Mouse (Mus musculus) limb, embryonic 11.5 days (tissue): ENCODE measurements around the gene Ybx2. TPM values are rescaled to one million over a fixed set of nuclear protein-coding genes. Genes with fewer than 3 reads are reported as not detected.
A peak's percentile ranks its signal among the peaks of the same experiment; 100 is the strongest.

Source experiments
- ATAC-seq: fragments of 200-750 bp; cut with Nextera tagmentation; 2 replicates; pipeline ENCODE4 v1.8.0; 2017; ENCODE audit warnings: low read depth; ENCODE audit not compliant: insufficient number of reproducible peaks, low FRiP score, low TSS enrichment
- DNase-seq: peaks from one replicate; pipeline ENCODE4 v3.0.0-alpha.2; 2015; ENCODE audit warnings: low spot score
- H3K27ac ChIP-seq: fragments of 300-500 bp; sonication (generic); replicated peaks from 2 replicates; pipeline ENCODE4 v1.5.1; 2014; ENCODE audit warnings: low read depth, mild to moderate bottlenecking, low read length
- H3K27me3 ChIP-seq: fragments of 300-500 bp; sonication (generic); 2 replicates; pipeline ENCODE4 v1.6.1; 2014; ENCODE audit warnings: mild to moderate bottlenecking, low read length, mixed read lengths; ENCODE audit not compliant: control insufficient read depth, insufficient read depth
- H3K36me3 ChIP-seq: fragments of 300-500 bp; sonication (generic); 2 replicates; pipeline ENCODE4 v1.6.1; 2014; ENCODE audit warnings: mild to moderate bottlenecking, low read length, moderate library complexity, mixed read lengths; ENCODE audit not compliant: control insufficient read depth, insufficient read depth
- H3K4me1 ChIP-seq: fragments of 300-500 bp; sonication (generic); 2 replicates; pipeline ENCODE4 v1.6.1; 2014; ENCODE audit warnings: low read length, mixed read lengths; ENCODE audit not compliant: control insufficient read depth, insufficient read depth
- H3K4me2 ChIP-seq: fragments of 300-500 bp; sonication (generic); 2 replicates; pipeline ENCODE4 v1.6.1; 2014; ENCODE audit warnings: low read depth, mild to moderate bottlenecking, moderate library complexity; ENCODE audit not compliant: severe bottlenecking
- H3K4me3 ChIP-seq: fragments of 300-500 bp; sonication (generic); 2 replicates; pipeline ENCODE4 v1.5.1; 2014; ENCODE audit warnings: low read depth, low read length
- H3K9ac ChIP-seq: fragments of 300-500 bp; sonication (generic); 2 replicates; pipeline ENCODE4 v1.6.1; 2014; ENCODE audit warnings: mild to moderate bottlenecking, low read length
- H3K9me3 ChIP-seq: fragments of 300-500 bp; sonication (generic); 2 replicates; pipeline ENCODE4 v1.6.1; 2016; ENCODE audit warnings: low read length; ENCODE audit not compliant: control insufficient read depth
- WGBS: fragments of 180-500 bp; shearing (Covaris S2); extraction: QIAGEN DNeasy Blood & Tissue Kit; methylation state at CpG from one replicate; pipeline ENCODE4 v1.1.7; 2014; 5-methylcytosine and 5-hydroxymethylcytosine counted together
- polyA plus RNA-seq: library from polyadenylated mRNA; unstranded; fragments of >200 nt; fragmentation: Nextera tagmentation; extraction: Ambion mirVana; gene quantifications from 2 replicates; pipeline ENCODE4 v1.2.1, GENCODE M21; 2014

Gene Ybx2
- polyA plus RNA-seq, 1 experiment from 2014 or later = 11.3 TPM

DNA sequence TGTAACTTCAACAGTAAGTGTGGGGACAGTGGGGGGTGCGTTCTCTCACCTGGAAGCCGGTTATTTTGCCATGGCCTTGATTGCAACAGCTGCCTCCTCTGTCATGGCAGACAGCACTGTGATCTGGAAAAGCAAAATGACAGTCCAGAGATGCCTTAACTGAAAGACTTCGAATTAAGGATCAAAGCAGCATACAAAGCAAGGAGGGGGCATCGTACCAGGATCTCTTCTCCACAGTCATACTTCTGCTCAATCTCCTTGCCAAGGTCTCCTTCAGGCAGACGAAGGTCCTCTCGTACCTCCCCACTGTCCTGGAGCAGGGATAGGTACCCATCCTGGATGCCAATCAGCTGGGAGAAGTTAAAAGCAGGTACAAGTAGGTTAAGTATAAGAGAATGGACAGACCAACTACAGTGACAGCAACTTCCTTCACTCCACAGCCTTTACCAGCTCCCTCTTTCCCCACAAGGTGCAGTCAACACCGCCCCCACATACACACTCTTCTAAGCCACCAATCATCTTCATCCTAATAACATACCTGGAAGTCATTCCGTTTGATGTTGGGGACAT, 18.1 kb upstream of the Ybx2 start:
- peaks cover 26% of the 10 kb centered on the region for H3K36me3 ChIP-seq
- H3K4me3 ChIP-seq = no peak overlapping the region
- H3K9ac ChIP-seq = no peak overlapping the region
- H3K4me1 ChIP-seq = peaks cover 19% of the 10 kb centered on the region
- WGBS = 87% methylated on average over 8 of the region's 8 CpGs
- H3K9me3 ChIP-seq = no peaks in the 10 kb centered on the region
- no peaks in the 10 kb centered on the region for H3K27me3 ChIP-seq
- ATAC-seq (no peak), DNase-seq (no peak)
- H3K4me2 ChIP-seq = no peak overlapping the region
- H3K27ac ChIP-seq = no peak overlapping the region

DNA sequence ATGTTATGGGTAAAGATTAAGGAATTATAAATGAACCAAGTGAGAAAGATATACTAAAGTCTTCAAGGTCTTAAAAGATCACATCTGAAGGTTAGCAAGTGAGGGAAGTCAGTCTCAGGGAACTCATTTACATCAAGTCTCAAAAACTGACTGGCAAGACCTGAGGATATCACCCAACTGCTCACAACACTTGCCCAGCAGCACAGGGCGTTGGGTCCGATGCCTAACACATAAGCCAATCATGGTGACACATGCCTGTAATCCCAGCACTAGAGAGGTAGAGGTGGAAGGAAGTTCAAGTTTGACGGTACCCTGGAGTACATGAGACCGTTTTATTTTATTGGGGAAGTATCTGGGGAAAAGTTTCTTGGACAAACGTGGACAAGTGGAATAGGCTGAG, 17.5 kb upstream of the Ybx2 start:
- no peak for ATAC-seq
- Histone ChIP-seq H3K9me3 (no peaks in the 10 kb centered on the region), H3K27me3 (no peaks in the 10 kb centered on the region), H3K4me2 (no peak overlapping the region), H3K4me3 (no peak overlapping the region), H3K27ac (no peak overlapping the region), H3K9ac (no peak overlapping the region), H3K4me1 (peaks cover 18% of the 10 kb centered on the region), H3K36me3 (peaks cover 25% of the 10 kb centered on the region)
- no peak for DNase-seq
- WGBS = 81% methylated on average over 5 of the region's 5 CpGs

DNA sequence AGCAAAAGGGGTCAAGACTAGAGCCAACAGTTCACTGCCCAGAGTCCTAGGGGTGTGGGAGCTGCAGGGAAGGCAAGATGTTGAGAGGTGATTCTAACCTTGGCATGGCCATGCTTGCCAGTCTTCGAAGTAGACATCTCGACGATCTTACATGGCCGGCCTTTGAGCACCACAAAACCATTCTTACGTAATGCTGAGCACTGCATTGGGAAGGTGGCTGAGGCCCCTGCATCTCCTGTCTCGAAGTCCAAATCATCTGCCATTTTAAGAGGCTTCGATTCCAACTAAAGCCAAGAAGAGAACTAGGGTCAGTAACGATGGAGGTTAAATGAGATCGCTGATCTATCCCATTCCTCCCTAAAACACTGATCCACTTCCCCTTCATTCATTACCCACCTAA, 16.5 kb upstream of the Ybx2 start:
- Histone ChIP-seq H3K27ac (no peak overlapping the region), H3K9ac (no peak overlapping the region), H3K9me3 (no peaks in the 10 kb centered on the region), H3K36me3 (peaks cover 24% of the 10 kb centered on the region), H3K4me1 (peaks cover 14% of the 10 kb centered on the region), H3K4me3 (peak overlapping the region; percentile 96; the same call in 1 of the 2 replicates), H3K4me2 (peak overlapping the region; percentile 93), H3K27me3 (no peaks in the 10 kb centered on the region)
- 81% methylated on average over 9 of the region's 9 CpGs for WGBS
- no peak for ATAC-seq
- no peak for DNase-seq

DNA sequence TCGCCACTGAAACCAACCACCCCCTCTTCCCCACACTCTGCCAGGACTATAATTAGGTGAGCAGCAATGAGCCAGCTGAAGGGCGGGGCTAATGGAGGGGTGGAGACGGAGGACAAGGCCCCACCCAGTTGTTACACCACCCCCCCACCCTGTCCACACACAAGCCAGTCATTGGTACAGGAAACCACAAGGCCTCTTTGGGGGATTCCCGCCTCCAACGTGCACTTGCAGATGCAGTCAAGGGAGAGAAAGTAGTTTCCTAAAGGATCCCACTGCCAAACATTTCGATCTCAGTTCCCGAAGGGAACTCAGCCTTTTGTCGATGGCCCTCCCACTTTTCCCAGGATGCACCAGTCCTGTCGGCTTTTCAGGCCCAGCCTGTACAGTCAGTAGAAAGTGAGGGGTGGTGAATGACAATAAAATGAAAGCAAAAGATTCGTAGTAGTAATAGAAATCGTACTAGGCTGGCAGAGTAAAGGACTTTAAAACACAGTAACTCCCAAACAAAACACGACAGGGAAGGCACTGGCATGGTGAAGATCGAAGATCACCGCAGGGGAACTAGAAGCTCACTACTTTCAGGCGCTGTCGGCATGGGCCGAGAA, 15.8 kb upstream of the Ybx2 start:
- H3K4me3 ChIP-seq = peak overlapping the region; percentile 96
- H3K4me1 ChIP-seq = peaks cover 12% of the 10 kb centered on the region
- H3K27ac ChIP-seq = peak overlapping the region; percentile 93
- H3K36me3 ChIP-seq = peaks cover 24% of the 10 kb centered on the region
- DNase-seq (peak; percentile 74), ATAC-seq (no peak)
- H3K4me2 ChIP-seq = peak overlapping the region; percentile 93
- H3K9me3 ChIP-seq = no peaks in the 10 kb centered on the region
- H3K9ac ChIP-seq = peak overlapping the region; percentile 93
- under 1% methylated on average over 17 of the region's 17 CpGs for WGBS
- no peaks in the 10 kb centered on the region for H3K27me3 ChIP-seq

DNA sequence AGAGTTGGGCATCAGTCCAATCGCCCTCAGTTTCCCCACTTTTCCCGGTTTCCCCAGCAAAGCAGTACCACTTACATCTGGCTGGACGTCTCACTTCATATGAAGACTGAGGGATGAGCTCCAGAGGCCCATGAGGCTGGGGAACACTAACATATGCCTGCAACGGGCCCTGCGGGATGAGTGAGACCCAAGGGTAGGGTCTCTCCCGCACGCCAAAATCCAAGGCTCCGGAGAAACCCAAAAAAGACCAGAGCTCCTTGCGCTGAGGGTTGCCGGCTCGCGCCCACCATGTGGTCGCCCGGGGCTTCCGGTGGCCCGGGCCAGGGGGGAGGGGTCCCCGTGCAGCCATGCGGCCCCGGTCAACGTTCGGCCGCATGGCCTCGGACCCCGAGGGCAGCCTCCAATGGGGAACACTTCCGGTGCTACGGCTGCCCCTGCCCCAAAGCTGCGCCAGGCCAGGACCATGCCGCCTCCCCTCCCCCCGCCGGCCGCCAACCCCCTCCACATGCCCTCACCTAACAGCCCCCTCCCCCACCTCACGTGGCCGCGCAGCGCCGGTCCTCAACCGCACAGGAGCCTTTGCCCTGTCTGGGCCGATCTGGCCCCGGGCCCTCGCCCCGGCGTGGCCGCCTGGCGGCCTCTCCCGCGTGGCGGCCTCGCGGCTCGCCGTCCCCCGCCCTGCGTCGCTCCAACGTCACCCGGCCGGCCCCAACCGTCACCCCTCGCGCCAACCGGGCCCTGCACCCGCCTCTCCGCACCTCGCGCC, 15.1 kb upstream of the Ybx2 start:
- H3K4me2 ChIP-seq = peak overlapping the region; percentile 93
- peak overlapping the region; percentile 93 for H3K27ac ChIP-seq
- peaks cover 6% of the 10 kb centered on the region for H3K4me1 ChIP-seq
- H3K9me3 ChIP-seq = no peaks in the 10 kb centered on the region
- ATAC-seq (peak; percentile 18; the same call in 1 of the 2 replicates), DNase-seq (peak; percentile 71)
- peaks cover 24% of the 10 kb centered on the region for H3K36me3 ChIP-seq
- H3K9ac ChIP-seq = peak overlapping the region; percentile 93
- H3K27me3 ChIP-seq = no peaks in the 10 kb centered on the region
- peak overlapping the region; percentile 96 for H3K4me3 ChIP-seq
- 0% methylated on average over 55 of the region's 65 CpGs for WGBS

DNA sequence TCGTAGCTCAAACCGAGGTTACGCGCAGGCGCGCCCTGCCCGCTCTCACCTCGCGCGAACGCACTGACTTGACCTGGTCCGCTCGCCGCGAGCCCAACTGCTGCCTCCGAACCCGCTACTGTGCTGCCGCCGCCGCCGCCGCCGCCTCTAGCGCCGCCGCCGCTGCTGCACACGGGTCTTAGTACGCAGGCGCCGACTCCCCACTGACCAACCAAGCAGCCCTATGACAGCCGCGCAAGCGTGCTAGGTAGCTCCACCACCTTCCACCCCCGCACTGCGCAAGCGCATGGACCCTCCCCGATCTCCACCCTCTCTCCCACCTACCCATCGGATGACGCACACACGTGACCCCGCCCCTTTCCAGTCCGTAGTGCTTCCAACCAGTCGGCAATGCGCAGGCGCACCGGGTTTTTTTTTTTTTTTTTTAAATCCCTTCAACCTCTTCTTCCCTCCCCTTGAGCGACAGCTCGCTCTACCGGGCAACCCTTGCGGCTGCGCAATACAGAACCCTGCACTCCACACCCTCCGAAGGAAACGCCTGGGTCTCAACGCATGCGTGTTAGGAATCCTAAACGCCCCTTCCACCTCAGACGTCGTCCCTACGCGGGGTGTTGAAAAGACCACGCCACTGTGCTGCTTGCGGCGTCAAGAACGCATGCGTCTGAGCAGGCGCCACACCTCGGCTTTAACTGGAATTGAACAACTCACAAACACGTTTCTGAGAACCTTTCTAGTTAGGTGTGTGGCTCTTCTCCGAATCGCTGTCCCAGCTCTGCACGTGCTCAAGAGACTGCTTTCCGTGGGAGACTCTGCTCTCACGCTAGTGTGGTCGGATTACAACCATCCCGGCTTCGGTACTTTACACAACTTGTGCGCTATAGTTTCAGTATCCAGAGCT, 14.2 kb upstream of the Ybx2 start, which contains the start of gene Eif5a:
Gene Eif5a (minus strand): TSS at position 845 of the 898 bp plus-strand sequence.
- WGBS = under 1% methylated on average over 78 of the region's 78 CpGs

DNA sequence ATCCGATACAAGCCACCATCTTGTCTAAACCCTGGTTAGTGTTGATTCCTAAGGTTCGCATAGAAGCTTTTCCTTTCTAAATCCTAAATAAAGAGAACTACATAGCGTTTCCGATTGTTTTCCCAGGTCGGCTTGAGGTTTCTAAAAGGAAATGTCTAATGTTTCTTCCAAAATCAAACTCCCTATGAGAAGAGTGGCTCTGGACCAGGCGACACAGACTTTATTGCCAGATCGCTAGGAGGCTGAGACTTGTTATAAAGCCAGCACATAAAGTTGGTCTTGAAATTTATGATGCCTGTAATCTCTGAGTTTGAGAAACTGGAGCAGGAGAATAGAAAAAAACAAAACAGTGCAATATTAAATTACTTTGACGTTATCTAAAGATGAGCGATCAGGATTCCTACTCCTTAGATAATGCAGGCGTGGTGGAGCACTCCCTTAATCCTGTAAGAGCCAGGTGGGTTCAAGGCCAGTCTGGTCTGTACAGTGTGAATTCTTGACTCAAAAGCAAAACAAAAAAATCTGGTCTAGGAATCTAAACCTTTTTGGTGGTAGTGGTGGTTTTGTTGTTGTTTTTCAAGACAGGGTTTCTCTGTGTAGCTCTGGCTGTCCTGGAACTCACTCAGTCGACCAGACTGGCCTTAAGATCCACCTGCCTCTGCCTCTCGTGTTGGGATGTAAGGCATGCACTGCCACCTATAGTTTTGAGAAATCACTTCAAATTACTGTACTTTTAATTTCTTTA, 13.4 kb upstream of the Ybx2 start:
- ATAC-seq = no peak
- H3K9me3 ChIP-seq = no peaks in the 10 kb centered on the region
- H3K9ac ChIP-seq = peak overlapping the region; percentile 82
- peak overlapping the region; percentile 67 for H3K4me2 ChIP-seq
- peaks cover 5% of the 10 kb centered on the region for H3K4me1 ChIP-seq
- DNase-seq = no peak
- WGBS = 5% methylated on average over 12 of the region's 12 CpGs
- no peaks in the 10 kb centered on the region for H3K27me3 ChIP-seq
- H3K27ac ChIP-seq = peak overlapping the region; percentile 96
- peak overlapping the region; percentile 96 for H3K4me3 ChIP-seq
- H3K36me3 ChIP-seq = peaks cover 13% of the 10 kb centered on the region

More for the DNA sequence above, 14.2 kb upstream of the Ybx2 start, which contains the start of gene Eif5a:
- ATAC-seq = peak; percentile 96
- Histone ChIP-seq H3K27me3 (no peaks in the 10 kb centered on the region), H3K36me3 (peaks cover 17% of the 10 kb centered on the region), H3K27ac (peak within 1 kb of the TSS; percentile 96), H3K4me2 (peak within 1 kb of the TSS; percentile 93), H3K9ac (peak within 1 kb of the TSS; percentile 93), H3K9me3 (no peaks in the 10 kb centered on the region), H3K4me1 (peaks cover 5% of the 10 kb centered on the region), H3K4me3 (peak within 1 kb of the TSS; percentile 96)
- DNase-seq = peak; percentile 100
